Mouse (Mus musculus) thymus, adult 2 months (tissue): ENCODE measurements around the gene Gm17428. TPM values are rescaled to one million over a fixed set of nuclear protein-coding genes. Genes with fewer than 3 reads are reported as not detected.

Experiments
- DNase-seq: peaks from one replicate; pipeline ENCODE4 v3.0.0; 2021
- H3K27ac ChIP-seq: fragments of 200-500 bp; 2 replicates; pipeline ENCODE4 v1.5.1; 2012; ENCODE audit warnings: low read length, control low read depth; ENCODE audit not compliant: control insufficient read depth, insufficient read depth
- H3K27me3 ChIP-seq: fragments of 200-500 bp; 2 replicates; pipeline ENCODE4 v1.6.1; 2012; ENCODE audit warnings: mild to moderate bottlenecking, low read length, moderate library complexity, mixed read lengths; ENCODE audit not compliant: control insufficient read depth, insufficient read depth
- H3K36me3 ChIP-seq: fragments of 200-500 bp; 2 replicates; pipeline ENCODE4 v1.6.1; 2012; ENCODE audit warnings: mild to moderate bottlenecking, low read length, moderate library complexity; ENCODE audit not compliant: control insufficient read depth, insufficient read depth
- H3K4me1 ChIP-seq: fragments of 200-500 bp; replicated peaks from 2 replicates; pipeline ENCODE4 v1.6.1; 2012; ENCODE audit warnings: low read length; ENCODE audit not compliant: control insufficient read depth, insufficient read depth
- H3K4me3 ChIP-seq: fragments of 200-500 bp; 2 replicates; pipeline ENCODE4 v1.5.1; 2012; ENCODE audit warnings: mild to moderate bottlenecking, low read length, control low read depth, moderate library complexity; ENCODE audit not compliant: control insufficient read depth, insufficient read depth
- CTCF ChIP-seq: fragments of 200-500 bp; IDR thresholded peaks from 2 replicates; pipeline ENCODE4 v1.5.1; 2012; ENCODE audit warnings: mild to moderate bottlenecking, control low read depth, low read length, moderate library complexity, borderline replicate concordance; ENCODE audit not compliant: control insufficient read depth, poor library complexity, insufficient read depth; ENCODE audit errors: extremely low read depth
- POLR2A ChIP-seq: fragments of 200-500 bp; IDR thresholded peaks from 2 replicates; pipeline ENCODE4 v1.6.1; 2012; ENCODE audit warnings: mild to moderate bottlenecking, low read length, control low read depth, moderate library complexity; ENCODE audit not compliant: control insufficient read depth, poor library complexity, insufficient read depth; ENCODE audit errors: extremely low read depth
- WGBS: fragments of 180-500 bp; shearing (Covaris S2); methylation state at CpG from one replicate; pipeline ENCODE4 v1.1.7; 2018; 5-methylcytosine and 5-hydroxymethylcytosine counted together
- polyA plus RNA-seq: library from polyadenylated mRNA; depleted of rRNA; stranded (reverse); fragments of >200 nt; gene quantifications from 2 replicates; pipeline ENCODE4 v1.2.3, GENCODE M21; 2012

Gm17428 gene
- polyA plus RNA-seq, 1 experiment: not detected

GRCm38 (mm10) chr14:54937361-54938182 is 39.2 kb upstream of the Gm17428 start:
- no peaks in the 10 kb centered on the region for H3K36me3 ChIP-seq
- H3K27ac ChIP-seq: no peak overlapping the region
- no peak for DNase-seq
- WGBS: 95% methylated on average over 16 of the region's 16 CpGs
- H3K27me3 ChIP-seq: no peaks in the 10 kb centered on the region
- TF ChIP-seq CTCF: no peak
- TF ChIP-seq POLR2A: no peak
- H3K4me3 ChIP-seq: no peak overlapping the region
- H3K4me1 ChIP-seq: peaks cover 9% of the 10 kb centered on the region; the same call in 1 of the 2 replicates

DNA sequence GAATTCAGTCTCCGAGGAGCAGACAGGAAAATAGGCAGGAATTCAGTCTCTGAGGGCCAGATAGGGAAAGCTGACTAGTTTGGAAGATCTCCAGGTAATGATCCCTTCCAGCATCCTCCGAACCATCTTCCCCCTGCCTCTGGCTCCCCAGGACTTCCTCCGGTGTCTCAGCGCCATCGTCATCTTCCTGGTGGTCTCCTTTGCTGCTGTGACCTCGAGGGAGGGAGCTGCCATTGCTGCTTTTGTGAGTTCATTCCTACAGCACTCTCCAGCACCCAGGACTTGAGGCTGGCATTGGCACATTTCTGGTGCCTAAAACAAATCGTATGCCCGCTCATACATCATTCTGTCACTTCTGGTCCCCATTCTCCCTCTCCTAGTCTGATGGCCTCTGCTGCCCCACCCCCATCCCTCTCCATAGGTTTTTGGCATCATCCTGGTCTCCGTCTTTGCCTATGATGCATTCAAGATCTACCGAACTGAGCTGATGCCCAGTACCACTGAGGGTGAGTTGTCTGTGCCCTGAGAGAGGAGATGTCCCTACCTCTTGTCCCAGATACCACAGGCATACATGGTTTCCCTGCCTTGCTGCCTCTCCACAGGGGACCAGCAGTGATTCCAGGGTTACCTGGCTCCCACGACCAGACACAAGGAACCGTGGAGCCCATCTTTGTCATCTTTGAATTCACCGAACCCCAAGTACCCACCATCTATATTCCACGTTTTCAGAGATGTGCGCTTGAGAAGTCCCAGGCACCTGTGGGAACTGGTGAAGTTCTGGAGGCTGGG is 38.1 kb upstream of the Gm17428 start:
- 93% methylated on average over 15 of the region's 15 CpGs for WGBS
- H3K4me1 ChIP-seq: peaks cover 9% of the 10 kb centered on the region; the same call in 1 of the 2 replicates
- no peak overlapping the region for H3K27ac ChIP-seq
- no peak for TF ChIP-seq CTCF
- no peak for TF ChIP-seq POLR2A
- no peaks in the 10 kb centered on the region for H3K27me3 ChIP-seq
- no peak overlapping the region for H3K4me3 ChIP-seq
- no peaks in the 10 kb centered on the region for H3K36me3 ChIP-seq
- DNase-seq: no peak

DNA sequence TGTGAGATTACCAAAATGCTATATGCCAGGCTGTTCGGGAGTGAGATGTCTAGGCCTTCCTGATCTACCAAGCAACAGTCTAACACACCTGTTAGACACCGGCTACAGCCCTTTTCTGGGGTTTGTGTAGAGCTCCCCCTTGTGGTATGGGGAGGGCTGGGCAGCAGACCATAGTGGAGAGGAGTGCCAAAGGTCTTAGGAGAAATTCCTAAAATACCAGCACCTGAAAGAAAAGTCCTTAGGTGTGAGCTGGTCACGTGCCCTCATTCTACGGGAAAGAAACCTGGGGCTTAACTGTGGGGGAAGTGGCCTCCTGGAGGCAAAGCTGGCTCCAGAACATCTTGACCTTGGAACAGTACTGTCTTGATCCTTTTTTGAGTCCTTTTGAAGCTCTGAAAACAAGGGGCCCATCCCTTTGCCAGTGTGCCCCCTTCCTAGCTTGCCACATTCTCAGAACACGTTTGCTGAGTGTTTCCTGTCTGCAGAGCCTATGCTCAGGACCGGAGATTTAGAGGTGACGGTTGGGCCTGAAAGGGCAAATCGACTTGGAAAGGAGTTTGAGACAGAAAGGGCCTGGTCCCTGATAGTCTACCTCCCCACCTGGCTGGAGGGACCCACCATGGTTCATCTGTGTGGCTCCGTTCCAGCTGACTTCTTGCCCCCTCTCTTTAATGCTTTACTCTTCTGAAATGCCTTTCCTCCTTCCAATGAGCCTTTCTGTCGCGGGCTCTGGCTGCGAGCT is 37.1 kb upstream of the Gm17428 start:
- H3K4me3 ChIP-seq: no peak overlapping the region
- no peaks in the 10 kb centered on the region for H3K36me3 ChIP-seq
- TF ChIP-seq CTCF (peak; percentile 59; the same call in 1 of the 2 replicates), POLR2A (no peak)
- peak; percentile 71 for DNase-seq
- H3K27ac ChIP-seq: no peak overlapping the region
- no peaks in the 10 kb centered on the region for H3K27me3 ChIP-seq
- H3K4me1 ChIP-seq: peaks cover 9% of the 10 kb centered on the region; the same call in 1 of the 2 replicates
- WGBS: 59% methylated on average over 12 of the region's 12 CpGs

DNA sequence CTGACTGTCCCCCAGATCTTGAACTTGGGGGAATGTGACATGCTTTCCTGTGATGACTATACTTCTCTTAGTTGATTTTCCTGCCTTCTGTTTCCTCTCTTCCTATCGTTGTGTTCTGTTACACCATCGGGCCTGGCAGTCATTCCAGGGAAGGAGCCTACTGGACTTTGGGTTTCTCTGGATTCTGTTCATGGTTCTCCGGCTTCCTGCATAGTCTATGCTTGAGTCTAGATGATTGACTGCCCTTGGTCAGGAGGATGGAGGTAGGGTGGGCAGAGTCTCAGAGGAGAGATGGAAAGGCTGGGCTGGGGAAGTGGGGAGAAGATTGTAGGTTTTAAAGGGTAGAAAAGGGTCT is 36.6 kb upstream of the Gm17428 start:
- TF ChIP-seq POLR2A (no peak), CTCF (no peak)
- Histone ChIP-seq H3K4me1 (peaks cover 9% of the 10 kb centered on the region; the same call in 1 of the 2 replicates), H3K27me3 (no peaks in the 10 kb centered on the region), H3K36me3 (no peaks in the 10 kb centered on the region), H3K4me3 (no peak overlapping the region), H3K27ac (no peak overlapping the region)
- 83% methylated on average over 3 of the region's 3 CpGs for WGBS
- no peak for DNase-seq

DNA sequence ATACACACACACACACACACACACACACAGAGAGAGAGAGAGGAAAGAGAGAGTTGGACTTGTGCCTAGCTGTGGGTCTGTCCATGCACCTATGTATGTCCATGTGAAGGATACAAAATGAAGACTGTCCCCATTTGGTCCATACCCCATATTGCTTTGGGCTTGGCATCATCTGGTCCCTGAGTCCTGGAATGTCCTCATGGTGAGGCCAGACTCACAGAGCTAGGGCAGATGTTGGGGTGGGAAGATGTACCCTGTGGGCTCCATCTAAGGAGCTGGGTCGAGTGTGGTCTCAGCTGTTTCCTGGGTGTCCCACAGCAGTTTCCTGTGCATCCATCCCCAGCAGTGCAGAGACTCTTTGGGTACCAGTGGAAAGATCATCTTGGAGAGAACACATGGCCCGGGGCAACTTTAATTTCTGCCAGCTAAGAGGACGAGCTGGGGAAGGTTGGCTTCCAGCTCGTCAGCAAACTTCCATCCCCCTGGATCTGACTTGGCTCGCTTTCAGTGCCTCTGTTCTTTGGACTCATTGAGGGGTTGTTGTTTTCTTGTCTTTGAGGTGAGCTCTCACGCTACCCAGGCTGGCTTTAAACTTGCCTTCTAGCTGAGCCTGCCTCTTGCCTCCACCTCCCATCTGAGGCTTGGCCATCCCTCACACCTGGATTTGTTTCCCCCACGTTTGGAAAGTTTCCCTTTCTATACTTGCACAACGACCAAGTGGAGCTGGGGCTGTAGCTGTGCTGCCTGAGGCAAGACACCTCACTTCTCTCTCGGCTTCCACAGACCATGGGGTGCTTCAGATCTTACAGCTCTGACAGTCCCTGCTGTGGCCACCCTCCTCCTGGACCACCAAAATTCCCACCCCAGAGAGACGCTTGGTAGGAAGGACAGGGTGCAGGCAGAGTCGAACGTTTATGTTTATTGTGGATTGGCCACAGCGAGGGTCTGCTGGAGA is 35.4 kb upstream of the Gm17428 start:
- DNase-seq: no peak
- no peaks in the 10 kb centered on the region for H3K27me3 ChIP-seq
- WGBS: 41% methylated on average over 13 of the region's 13 CpGs
- H3K27ac ChIP-seq: no peak overlapping the region
- no peak overlapping the region for H3K4me3 ChIP-seq
- H3K36me3 ChIP-seq: no peaks in the 10 kb centered on the region
- TF ChIP-seq CTCF (no peak), POLR2A (no peak)
- H3K4me1 ChIP-seq: peaks cover 9% of the 10 kb centered on the region; the same call in 1 of the 2 replicates
